Mouse (Mus musculus) thymus, adult 2 months (tissue): ENCODE measurements around the gene Dkk3.

ENCODE experiments used
- CTCF ChIP-seq: fragments of 200-500 bp; IDR thresholded peaks from 2 replicates; pipeline ENCODE4 v1.5.1; 2012; ENCODE audit warnings: mild to moderate bottlenecking, control low read depth, low read length, moderate library complexity, borderline replicate concordance; ENCODE audit not compliant: control insufficient read depth, poor library complexity, insufficient read depth; ENCODE audit errors: extremely low read depth
- POLR2A ChIP-seq: fragments of 200-500 bp; IDR thresholded peaks from 2 replicates; pipeline ENCODE4 v1.6.1; 2012; ENCODE audit warnings: mild to moderate bottlenecking, low read length, control low read depth, moderate library complexity; ENCODE audit not compliant: control insufficient read depth, poor library complexity, insufficient read depth; ENCODE audit errors: extremely low read depth

DNA sequence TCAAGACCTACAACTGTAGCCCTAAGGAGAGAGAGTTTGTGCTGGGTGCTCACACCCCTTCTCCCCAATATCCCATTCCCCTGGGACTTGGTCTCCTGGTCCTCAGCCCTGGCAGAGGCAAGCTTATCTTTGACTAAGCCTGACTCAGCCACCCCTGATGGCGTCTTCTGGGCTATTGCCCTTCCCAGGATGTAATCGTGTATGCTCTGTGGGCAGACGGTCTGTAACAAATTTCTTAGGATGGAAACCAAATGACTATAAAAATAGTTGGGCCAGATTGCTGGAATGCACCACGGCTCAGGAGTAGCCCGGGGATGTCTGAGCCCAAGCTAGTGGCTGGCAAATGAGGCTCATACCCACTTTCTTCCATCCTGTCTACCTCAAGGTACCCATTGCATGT lies 44.0 kb upstream of the Dkk3 start:
- TF ChIP-seq CTCF (no peak), POLR2A (no peak)
